Mouse (Mus musculus) gonadal fat pad, adult 2 months (tissue): ENCODE results near the gene Slc1a5. TPM values are rescaled to one million over a fixed set of nuclear protein-coding genes. Genes with fewer than 3 reads are reported as not detected.

ENCODE experiments used
- DNase-seq: peaks from one replicate; pipeline ENCODE4 v3.0.0-alpha.2; 2012; ENCODE audit warnings: low read depth
- polyA plus RNA-seq: library from polyadenylated mRNA; depleted of rRNA; stranded (reverse); fragments of >200 nt; gene quantifications from 2 replicates; pipeline ENCODE4 v1.2.3, GENCODE M21; 2012; rRNA removed

Slc1a5 gene
- 608 and 792 TPM in 2 replicates for polyA plus RNA-seq

GRCm38 (mm10) chr7:16780825-16781554, at the start of gene Slc1a5:
Gene Slc1a5, plus strand, starts transcription at chr7:16781340.
- DNase-seq, result peak; percentile 44

- DNase-seq, result no peak
These were observed 49.2 kb upstream of the Slc1a5 start for GRCm38 (mm10) chr7:16731893-16732422.

- no peak for DNase-seq
These were observed 43.5 kb upstream of the Slc1a5 start for GRCm38 (mm10) chr7:16737606-16738072.

- peak; percentile 97 for DNase-seq
These were observed 43.0 kb upstream of the Slc1a5 start, which contains the start of gene Ap2s1 for GRCm38 (mm10) chr7:16738073-16738696. Gene Ap2s1, plus strand, starts transcription at chr7:16738410.

- DNase-seq, result no peak
These were observed 42.0 kb upstream of the Slc1a5 start for GRCm38 (mm10) chr7:16739056-16739604.

- no peak for DNase-seq
These were observed 35.8 kb upstream of the Slc1a5 start for GRCm38 (mm10) chr7:16745373-16745772.

GRCm38 (mm10) chr7:16746093-16746492, 35.0 kb upstream of the Slc1a5 start:
- DNase-seq, result no peak

GRCm38 (mm10) chr7:16747656-16748055, 33.5 kb upstream of the Slc1a5 start:
- DNase-seq, result no peak

- no peak for DNase-seq
These were observed 29.1 kb upstream of the Slc1a5 start for GRCm38 (mm10) chr7:16752016-16752415.

GRCm38 (mm10) chr7:16755362-16756017, 25.6 kb upstream of the Slc1a5 start:
- no peak for DNase-seq

- DNase-seq, result no peak
These were observed 22.1 kb upstream of the Slc1a5 start for GRCm38 (mm10) chr7:16758872-16759574.

- no peak for DNase-seq
These were observed 20.8 kb upstream of the Slc1a5 start for GRCm38 (mm10) chr7:16760292-16760691.

GRCm38 (mm10) chr7:16761005-16761481, 20.1 kb upstream of the Slc1a5 start:
- DNase-seq, result no peak

GRCm38 (mm10) chr7:16761630-16762029, 19.5 kb upstream of the Slc1a5 start:
- DNase-seq, result no peak

- no peak for DNase-seq
These were observed 17.5 kb upstream of the Slc1a5 start for GRCm38 (mm10) chr7:16763463-16764218.

GRCm38 (mm10) chr7:16766443-16766842, 14.7 kb upstream of the Slc1a5 start:
- DNase-seq, result no peak

GRCm38 (mm10) chr7:16775888-16776287, 5.3 kb upstream of the Slc1a5 start:
- DNase-seq, result no peak

GRCm38 (mm10) chr7:16780076-16780475, 1.1 kb upstream of the Slc1a5 start:
- no peak for DNase-seq

- no peak for DNase-seq
These were observed 345 bp downstream of the Slc1a5 start for GRCm38 (mm10) chr7:16781555-16781815.

- no peak for DNase-seq
These were observed 845 bp downstream of the Slc1a5 start for GRCm38 (mm10) chr7:16781816-16782554.
